Mouse (Mus musculus) cortical plate, adult 2 months (tissue): ENCODE data around the gene Plcl2.

ENCODE experiments used
- CTCF ChIP-seq: fragments of 200-500 bp; IDR thresholded peaks from 2 replicates; pipeline ENCODE4 v1.5.1; 2011; ENCODE audit warnings: mild to moderate bottlenecking, control low read depth, low read length; ENCODE audit not compliant: insufficient read depth; ENCODE audit errors: extremely low read depth
- POLR2A ChIP-seq: fragments of 200-500 bp; IDR thresholded peaks from 2 replicates; pipeline ENCODE4 v1.6.1; 2011; ENCODE audit warnings: mild to moderate bottlenecking, low read length, control low read depth; ENCODE audit not compliant: insufficient read depth; ENCODE audit errors: extremely low read depth

GRCm38 (mm10) chr17:50517781-50518415, 8.7 kb downstream of the Plcl2 start:
- TF ChIP-seq CTCF (no peak), POLR2A (no peak)
